Mouse (Mus musculus) testis, postnatal 14 days (tissue): ENCODE data around the gene Xpnpep2.
A peak's percentile ranks its signal among the peaks of the same experiment; 100 is the strongest.

ENCODE experiments used
- DNase-seq: peaks from one replicate; pipeline ENCODE4 v3.0.0; 2021; ENCODE audit warnings: low spot score

The Xpnpep2 gene

DNA sequence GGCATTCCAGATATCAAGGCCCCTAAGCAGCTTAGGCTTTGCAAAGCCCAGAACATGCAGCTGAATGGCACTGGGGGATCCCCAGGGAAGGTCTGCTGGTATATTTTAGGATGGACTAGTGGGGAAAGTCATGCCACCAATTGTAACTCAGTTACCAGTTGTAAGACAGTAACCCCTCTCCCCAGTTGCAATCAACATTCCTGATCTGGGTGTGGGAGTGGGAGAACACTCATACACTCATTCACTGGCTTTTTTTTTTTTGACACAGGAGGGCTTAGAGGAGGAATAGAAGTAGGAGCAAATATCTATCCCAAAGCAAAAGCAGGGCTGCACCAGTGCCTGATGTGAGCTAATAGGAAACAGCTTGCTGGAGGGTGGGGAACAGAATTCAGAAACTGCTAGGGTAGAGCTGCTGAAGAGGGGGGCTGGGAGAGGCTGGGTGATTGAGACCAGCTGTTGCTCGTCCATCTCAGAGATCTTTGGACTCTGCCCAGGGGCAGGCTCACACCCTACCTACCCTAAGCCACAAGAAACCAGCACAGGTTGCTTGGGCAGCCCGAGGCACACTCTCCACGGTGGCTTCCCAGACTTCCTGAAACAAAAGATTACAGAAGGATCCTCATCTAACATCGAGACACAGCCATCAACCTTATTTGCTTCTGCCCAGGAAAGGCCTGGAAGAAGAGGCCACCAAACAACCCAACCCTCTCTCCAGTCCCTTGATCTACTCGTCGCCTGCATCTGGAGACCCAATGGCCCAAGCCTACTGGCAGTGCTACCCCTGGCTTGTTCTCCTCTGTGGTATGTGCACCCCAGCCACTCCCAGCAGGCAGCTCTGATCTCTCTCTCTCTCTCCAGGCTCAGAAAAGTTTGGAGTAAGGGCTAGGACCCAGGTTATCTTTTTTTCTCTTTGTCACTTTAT is at the start of gene Xpnpep2:
TSS of gene Xpnpep2 (plus strand) at position 332 of the 922 bp plus-strand sequence.
- no peak for DNase-seq

DNA sequence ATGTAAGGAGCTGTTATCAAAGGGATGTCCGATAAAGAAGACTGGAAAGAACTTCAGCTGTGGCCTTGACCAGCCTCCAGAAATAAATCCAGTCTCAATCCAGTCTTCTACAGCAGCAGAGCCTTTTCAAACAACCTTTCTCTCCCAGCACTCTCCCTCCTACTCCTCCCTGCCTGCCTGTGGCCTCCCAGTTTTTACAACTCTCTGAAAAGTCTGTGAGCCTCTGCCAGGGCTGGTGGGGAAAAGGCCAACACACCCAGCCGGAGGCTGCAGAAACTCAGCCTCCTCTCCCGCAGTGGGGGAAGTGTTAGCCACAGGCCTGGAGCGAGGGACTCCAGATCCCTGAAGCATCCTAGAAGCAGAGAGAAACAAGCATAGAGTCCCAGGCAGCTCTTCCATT is 46.0 kb upstream of the Xpnpep2 start:
- no peak for DNase-seq

DNA sequence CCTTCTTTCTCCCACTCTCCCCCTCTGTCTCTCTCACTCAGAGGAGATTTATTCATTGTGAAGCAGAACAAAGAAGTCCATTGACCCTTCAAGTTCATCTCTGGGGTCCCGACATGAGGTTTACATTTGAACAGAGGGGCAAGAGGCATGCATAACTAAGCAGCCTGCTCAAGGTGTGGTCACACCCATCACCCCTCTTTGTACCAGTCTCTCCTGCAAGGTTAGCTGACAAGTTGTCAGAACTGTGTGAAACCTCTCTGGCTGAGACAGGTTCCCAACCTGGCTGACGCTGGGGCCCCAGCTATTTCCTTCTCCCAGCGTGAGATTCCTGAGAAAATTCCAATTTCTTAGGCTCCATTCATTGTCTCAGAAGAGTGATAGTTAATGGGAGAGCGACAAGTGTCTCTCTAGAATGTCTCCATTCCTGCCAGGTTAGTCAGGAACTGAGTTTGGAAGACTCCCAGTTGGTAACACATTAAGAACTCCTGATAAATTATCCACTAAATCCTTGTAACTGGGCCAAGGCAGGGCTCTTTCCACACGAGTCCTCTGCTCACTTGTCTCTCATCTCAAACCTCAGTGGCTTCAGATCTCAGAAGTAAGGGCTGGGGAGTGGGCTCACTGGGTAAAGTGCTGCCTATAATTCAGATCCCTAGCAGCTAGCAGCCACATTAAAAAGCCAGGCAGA is 44.2 kb upstream of the Xpnpep2 start:
- no peak for DNase-seq

DNA sequence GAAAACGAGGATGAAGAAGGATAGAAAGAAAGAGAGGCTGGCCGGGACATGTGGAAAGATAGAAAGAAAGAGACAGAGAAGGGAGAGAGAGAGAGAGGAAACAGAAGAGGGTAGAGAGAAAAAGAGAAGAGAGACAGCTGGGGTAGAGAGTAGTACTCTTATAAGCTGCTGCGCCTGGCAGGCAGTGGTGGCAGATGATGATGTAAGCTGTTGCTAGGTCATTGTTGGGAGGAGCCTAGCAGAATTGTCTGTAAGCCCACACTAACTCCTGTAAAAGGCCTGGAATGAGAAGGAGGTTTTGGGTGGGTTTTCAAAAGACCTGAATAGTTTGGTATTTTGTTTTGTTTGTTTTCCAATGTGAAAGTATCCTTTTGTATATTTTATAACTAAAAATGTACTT is 41.6 kb upstream of the Xpnpep2 start:
- no peak for DNase-seq

GRCm38 (mm10) chrX:48071961-48072360 is 36.6 kb upstream of the Xpnpep2 start:
- no peak for DNase-seq

- no peak for DNase-seq
Measured at GRCm38 (mm10) chrX:48072401-48072800, 36.1 kb upstream of the Xpnpep2 start.

- no peak for DNase-seq
Measured at GRCm38 (mm10) chrX:48074691-48075090, 33.8 kb upstream of the Xpnpep2 start.

GRCm38 (mm10) chrX:48076806-48077425 is 31.6 kb upstream of the Xpnpep2 start:
- no peak for DNase-seq

DNA sequence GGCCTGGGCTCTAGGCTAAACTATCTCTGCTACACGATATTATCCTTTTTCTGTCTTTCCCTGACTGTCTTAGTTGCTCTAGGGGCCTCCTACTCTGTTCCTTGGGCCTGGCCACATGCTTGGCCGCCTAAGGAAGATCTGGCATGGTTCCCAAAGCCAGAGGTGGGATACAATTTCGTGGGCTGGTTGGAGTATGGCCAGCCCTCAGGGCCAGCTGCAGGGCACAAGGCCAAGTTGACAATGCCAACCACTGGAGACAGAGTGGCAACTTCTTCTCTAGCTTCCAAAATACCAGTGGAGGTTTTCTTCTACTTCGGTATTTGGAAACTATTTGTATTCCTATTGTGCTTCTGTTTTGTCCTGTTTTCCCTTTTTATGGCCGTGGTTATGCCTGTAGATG is 26.2 kb upstream of the Xpnpep2 start:
- no peak for DNase-seq

GRCm38 (mm10) chrX:48092129-48092528 is 16.4 kb upstream of the Xpnpep2 start:
- DNase-seq = no peak

- DNase-seq = no peak
Measured at GRCm38 (mm10) chrX:48093555-48093954, 15.0 kb upstream of the Xpnpep2 start.

GRCm38 (mm10) chrX:48094658-48095057 is 13.9 kb upstream of the Xpnpep2 start:
- DNase-seq = no peak

GRCm38 (mm10) chrX:48096580-48096979 is 11.9 kb upstream of the Xpnpep2 start:
- DNase-seq = no peak

GRCm38 (mm10) chrX:48098470-48099129 is 9.9 kb upstream of the Xpnpep2 start:
- no peak for DNase-seq

DNA sequence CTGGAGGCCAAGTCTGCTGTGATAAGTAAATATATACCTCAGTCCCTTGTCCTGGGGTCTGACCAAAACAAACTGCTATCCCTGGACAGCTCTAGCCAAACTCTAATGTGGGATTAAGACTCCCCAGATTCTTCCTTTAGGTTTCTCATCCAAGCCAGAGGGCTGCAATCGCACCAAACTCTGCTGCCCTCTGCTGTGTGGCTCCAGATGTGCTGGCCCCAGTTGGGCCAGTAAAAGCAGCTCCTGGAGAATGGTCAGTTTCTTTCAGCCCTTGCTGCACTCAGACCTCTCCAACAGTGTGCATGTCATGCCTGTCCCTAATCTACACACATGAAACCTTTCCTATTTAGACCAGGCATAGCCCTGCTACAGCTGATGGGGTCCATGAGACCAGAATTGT is 8.7 kb upstream of the Xpnpep2 start:
- DNase-seq = no peak

DNA sequence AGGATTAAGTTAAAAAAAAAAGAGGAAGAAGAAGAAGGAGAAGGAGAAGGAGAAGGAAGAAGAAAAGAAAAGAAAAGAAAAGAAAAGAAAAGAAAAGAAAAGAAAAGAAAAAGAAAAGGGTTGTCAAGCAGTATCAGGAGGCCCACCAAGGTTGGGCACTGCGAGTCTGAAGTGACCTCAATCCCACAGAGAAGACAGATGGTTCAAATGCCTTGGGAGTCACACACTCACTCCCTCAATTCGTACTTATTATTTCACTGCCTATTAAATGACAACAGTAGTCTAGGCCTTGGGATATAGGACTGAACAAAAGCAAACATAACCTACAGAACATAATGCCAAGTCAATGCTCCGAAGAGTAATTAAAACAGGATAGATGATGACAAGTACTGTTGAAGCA is 5.3 kb upstream of the Xpnpep2 start:
- DNase-seq = no peak

DNA sequence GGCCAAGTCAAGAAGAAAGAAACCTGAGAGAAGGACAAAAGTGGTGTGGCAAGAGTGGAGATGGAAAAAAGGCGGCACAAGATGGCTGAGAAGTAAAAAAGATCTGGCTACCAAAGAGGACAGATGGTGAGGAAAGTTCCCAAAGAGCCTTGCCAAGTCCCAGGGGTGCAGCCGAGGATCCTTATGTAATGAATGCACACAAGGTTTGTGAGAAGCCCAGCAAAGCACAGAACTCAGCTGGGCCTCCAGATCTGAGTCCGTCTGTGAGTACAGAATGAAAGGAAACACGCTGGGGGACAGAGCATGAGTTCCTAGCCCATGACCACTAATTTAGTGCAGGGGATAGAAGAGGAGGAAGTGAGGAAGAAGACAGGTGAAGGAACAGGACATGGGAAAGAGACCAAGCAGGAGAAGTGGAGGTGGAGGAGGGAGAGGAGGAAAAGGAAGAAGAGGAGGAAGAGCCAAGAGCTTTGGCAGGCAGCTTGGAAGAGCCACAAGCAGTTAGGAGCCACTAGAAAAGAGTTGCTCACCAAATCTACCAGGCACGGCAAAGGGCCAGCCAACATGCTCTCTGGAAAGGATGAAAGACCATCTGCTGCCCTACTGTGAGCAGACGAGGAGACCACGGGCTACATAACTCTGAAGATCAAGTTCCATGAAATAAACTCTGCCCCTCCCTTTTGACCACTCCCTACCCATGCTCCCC is 3.6 kb upstream of the Xpnpep2 start:
- DNase-seq = no peak

- peak; percentile 41 for DNase-seq
Measured at GRCm38 (mm10) chrX:48106226-48106625, 2.3 kb upstream of the Xpnpep2 start.

DNA sequence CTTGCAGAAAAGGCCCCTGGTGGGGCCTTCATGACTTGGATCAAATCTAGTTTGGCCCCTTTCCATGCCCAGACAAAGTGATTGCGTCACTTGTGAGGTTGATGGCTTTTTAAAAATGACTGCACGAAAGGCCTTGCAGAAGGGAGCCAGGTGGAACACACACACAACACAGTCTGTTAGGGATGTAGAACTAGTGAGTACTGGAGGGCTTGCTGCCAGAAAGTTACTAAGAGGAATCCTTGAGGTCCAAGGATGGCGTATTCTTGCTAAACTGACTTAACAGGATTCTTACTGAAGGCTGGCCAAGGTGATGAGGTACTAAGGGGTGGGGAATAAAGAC is 761 bp downstream of the Xpnpep2 start:
- DNase-seq = no peak

DNA sequence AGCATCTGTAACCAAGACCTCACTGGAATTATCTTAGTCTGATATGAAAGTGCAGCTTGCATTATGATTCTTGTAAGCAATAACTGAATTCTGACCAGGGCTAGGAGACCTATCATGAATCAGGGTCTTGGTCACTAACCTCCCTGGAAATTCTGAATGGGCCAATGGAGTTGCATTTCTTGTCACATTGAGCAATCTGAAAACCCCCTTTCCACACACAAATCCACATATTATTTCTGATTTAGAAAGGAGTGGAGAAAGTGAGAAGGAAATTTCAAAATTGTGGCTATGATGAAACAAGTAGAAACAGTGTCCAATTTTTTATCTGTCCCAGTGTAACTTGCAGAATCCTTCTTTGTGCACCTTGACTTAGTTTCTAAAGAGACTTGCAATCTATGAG is 10.8 kb downstream of the Xpnpep2 start:
- no peak for DNase-seq

DNA sequence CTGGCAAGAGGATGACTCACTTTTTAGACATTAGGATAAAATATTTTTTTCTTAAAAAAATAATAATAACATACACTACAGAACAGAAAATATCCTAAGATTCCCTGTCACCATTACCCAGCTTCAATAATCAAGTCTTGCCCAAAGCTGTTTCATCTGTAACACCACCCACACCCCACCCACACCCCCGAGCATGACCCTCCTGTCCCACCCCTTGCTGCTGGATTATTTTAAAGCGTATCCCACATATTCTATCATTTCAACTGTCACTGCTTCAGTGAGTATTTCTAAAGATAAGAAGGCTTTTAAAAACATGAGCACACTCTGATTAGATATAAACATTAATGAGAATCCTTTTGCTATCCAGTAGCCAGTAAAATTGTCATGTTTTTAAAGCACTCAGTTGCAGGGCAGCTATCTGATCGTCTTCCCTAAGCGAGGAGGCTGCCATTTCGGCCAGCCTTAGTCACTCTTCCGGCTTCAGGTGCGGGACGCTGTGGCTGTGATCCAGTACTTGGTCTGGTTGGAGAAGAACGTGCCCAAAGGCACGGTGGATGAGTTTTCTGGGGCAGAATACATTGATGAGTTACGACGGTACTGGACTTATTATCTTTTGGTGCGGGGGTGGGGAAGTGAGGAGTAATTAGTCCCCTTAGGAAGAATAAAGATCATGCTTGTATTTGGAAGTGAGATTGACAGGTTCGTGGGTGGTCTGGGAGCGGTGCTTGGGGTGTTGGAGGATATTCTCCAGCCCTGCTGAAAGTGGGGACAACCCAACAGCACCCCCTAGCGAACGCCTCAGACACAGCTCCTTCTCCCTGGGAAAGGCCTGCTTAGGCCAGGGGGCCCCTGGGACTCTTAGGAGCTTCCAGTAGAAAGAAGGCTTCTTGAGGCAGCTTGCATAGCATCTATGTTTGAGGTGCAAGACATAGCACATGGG is 15.9 kb downstream of the Xpnpep2 start:
- peak; percentile 34 for DNase-seq
